Mouse (Mus musculus) cerebellum, postnatal 4 days (tissue): Measurements from ENCODE around the gene Adamts6.

ENCODE experiments used
- DNase-seq, 2 experiments: peaks; one replicate each; pipeline ENCODE4 v3.0.0; 2022; ENCODE audit warnings: low spot score in 2 of 2, mixed read lengths in 1 of 2

Adamts6 gene

GRCm38 (mm10) chr13:104287366-104288225 lies at the start of gene Adamts6:
Gene Adamts6, plus strand, starts transcription at chr13:104287835.
- no peak for DNase-seq

DNA sequence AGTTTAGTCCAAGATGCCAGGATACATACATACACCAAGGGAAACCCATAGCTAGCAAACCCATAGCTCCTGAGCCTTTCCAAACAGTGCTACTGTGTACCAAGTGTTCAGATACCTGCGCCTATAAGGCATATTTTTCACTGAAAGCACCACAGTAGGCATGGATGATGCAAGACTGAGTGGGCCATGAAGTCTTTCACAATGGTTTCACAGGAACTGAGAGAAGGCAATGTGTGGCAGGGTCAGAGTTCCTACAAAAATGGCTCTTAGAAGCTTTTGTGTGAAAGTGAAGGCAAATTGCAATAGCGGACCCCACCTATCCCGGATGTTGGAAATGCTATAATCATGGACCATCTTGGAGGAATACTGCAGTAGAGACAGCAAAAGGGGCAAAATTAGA lies 28.6 kb upstream of the Adamts6 start:
- no peak for DNase-seq

DNA sequence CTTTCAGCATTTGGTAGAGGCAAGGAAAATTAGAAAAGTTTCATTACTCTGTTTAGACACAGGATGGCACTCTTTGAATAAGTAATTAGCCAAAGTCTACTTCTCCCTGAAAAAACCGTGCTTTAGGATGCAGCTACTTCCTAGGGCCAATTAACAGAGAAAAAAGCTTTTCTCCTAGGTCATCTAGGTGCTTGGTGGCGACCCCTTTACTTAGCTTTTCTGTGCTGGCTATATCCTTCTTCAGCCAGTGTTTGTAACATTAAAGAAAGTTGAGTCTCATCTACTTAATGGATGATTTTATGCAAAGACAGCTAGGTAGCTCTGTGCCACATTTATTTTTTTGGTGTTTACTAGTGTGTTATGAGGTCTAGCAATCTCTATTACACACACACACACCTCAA lies 2.6 kb upstream of the Adamts6 start:
- no peak for DNase-seq

- DNase-seq, result no peak
These were observed 1.8 kb upstream of the Adamts6 start for GRCm38 (mm10) chr13:104285737-104286311.

- no peak for DNase-seq
These were observed 1.3 kb upstream of the Adamts6 start for GRCm38 (mm10) chr13:104286336-104286735.

GRCm38 (mm10) chr13:104286897-104287309 lies 732 bp upstream of the Adamts6 start:
- DNase-seq, result peak; percentile 60 to 82

- peak in 1 of 2 experiments; percentile 51 for DNase-seq
These were observed 708 bp downstream of the Adamts6 start for GRCm38 (mm10) chr13:104288226-104288859.

DNA sequence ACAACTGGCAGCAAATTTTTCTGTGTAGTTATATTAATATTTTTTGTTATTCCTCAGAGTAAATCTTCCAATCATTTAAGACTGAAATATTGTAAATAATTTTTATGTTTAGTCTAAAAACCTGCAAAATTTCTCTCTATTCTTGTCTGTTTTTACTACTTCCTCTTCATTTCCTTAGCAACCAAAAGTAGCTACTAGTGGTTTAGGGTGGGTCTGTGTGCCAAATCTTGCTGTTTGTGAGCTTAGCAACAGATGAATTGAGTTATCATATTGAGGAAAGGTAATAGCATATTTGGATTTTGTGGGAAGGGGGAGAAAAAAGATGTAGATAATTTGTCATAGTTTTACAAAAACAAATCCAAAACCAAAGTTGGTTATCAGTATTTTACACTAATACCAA lies 1.5 kb downstream of the Adamts6 start:
- DNase-seq, result no peak

DNA sequence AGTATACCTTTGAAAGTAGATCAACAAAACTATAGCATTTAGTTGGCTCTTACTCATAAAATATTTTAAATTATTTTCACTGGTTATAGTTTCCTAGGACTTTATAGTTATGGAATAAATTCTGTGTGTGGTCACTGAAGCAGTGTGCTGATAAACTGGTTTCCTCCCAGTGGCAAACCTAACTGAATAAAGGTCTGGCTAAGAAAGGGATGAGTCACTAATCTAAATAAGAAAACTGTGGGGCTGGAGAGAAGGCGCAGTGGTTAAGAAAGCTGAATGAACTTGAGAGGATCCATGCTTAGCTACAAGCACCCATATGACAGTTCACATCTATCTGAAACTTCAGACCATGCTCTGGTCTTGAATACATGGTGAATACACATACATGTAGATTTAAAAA lies 7.8 kb downstream of the Adamts6 start:
- no peak for DNase-seq

GRCm38 (mm10) chr13:104329336-104329735 lies 41.7 kb downstream of the Adamts6 start:
- DNase-seq, result no peak

DNA sequence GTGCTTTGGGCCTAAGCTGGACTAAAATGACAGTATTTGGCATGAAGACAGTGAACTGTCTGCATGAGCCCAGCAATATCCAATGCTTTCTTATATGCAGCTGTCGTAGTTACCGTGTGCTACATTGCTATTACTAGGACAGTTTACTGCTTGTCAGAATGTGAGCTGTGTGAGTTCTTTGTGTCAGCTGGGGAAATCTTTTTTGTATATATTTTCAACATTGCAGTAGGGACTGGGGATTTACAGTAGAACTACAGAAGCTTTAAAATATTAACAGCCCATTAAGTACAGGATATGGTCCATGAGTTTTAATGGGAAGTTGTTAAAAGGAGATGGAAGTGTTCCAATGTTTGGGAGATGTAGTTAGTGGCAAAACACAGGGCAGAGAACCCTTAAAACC lies 42.1 kb downstream of the Adamts6 start:
- no peak for DNase-seq

GRCm38 (mm10) chr13:104352590-104352989 lies 65.0 kb downstream of the Adamts6 start:
- no peak for DNase-seq

DNA sequence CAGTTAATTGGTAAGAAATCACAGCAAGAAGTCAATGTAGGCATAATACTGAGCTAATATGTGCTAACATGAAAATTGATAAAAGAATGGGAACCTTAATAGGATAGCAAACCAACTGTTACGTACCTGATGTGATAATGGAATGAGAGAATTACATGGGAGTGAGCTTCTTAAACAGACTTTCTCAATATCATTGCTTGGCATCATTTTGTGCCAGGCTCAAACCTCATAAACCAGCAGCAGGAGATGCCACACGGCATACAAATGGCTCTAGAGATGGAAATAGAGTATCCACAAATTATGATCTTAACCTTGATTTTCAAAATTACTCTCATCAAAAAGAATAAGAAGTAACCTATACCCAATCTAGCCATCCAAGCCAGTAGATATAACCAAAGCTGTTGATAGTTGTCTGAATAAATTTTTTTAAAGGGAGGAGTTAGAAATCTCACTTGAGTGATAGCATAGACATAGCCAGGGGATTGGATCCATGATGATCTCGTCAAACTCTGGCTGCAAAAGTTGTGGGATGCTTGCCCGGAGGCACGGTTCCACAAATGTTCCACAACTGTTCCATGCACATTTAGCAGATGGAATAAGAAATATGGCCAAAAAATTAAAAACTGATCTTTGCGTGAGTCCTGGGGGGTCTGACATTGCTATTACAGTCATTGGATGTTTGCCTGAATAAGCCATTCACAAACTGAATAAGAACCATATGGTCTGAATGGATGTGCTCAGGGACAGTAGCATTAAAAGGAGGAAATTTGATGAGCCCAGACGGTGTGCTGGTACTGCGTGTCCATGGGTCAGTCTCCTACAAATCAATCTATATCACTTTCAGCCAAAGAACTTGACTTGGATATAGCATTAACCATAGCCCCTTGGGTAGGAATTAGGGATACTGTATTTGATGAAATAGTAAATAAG lies 106.1 kb downstream of the Adamts6 start:
- peak in 1 of 2 experiments; percentile 72 for DNase-seq

GRCm38 (mm10) chr13:104397814-104398213 lies 110.2 kb downstream of the Adamts6 start:
- DNase-seq, result no peak

- no peak for DNase-seq
These were observed 145.1 kb downstream of the Adamts6 start for GRCm38 (mm10) chr13:104432734-104433133.

DNA sequence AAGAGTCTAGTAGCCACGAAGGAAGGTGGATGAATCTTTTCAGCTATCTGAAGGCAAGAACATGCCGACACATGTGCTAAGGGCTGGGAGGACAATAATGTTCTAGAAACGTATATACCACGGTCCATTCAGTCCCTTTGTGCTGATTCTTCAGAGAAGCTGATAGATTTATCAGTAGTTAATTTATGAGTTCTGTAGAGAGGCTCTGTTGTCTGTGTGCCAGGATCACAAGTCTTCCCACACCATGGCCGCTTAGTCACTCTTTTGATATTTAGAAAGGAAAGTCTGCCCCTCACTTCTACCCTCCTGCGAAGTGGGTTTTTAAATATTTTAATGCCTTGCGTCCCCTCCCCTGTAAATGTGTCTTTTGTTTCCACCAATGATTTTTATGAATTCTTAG lies 154.9 kb downstream of the Adamts6 start:
- no peak for DNase-seq

DNA sequence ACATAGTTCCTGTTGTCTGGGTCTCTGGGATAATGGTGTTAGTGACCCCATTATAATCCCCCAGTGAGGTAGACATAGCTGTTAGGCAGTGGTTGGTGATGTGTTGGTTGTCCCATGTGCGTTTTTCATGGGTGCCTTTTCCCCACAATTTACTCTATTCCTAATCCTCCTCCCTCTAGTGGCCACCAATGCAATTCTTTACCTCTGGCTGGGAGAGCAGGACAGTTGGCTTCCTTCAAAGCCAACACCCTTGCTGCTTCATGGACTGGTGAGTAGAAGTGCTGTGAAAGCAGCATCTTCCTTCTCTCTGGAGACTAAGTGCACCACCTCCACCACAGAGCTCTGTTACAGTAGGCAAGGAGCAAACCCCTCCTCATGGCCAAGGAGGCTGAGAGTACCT lies 157.8 kb downstream of the Adamts6 start:
- no peak for DNase-seq

DNA sequence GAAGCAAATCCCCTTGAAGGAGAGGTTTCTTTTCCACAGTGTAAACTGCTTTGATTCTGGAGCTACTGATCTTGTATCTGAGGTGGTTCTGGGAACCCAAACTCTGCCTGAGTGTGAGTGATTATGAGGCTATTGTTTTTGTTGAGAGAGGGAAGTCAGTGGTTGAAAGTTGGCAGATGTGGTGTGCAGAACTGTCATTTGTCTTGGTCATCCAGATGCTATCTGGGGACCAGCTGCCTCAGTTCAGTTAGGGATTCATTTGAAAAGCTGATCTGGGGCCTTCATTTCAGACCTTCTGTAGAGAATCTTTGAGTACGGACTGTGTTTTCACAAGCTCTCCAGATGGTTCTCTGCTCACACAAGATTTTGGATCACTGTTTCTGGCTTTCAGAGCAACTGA lies 159.3 kb downstream of the Adamts6 start:
- DNase-seq, result no peak

DNA sequence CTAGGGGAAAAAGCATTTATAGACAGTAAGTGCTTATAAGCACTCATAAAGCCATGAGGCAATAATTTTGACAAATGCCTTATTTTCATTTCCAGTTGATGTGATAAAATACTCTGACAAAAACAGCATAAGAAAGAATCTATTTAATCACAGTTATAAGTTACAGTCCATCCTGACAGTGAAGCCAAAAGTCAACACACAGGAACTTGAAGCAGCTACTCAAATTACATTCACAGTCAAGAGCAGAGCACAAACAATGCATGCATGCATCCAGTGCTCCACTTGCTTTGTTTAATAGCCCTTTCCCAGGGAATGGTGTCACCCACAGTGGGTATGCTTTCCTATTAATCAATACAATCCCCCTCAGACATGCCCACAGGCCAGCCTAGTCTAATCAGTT lies 159.8 kb downstream of the Adamts6 start:
- DNase-seq, result no peak

DNA sequence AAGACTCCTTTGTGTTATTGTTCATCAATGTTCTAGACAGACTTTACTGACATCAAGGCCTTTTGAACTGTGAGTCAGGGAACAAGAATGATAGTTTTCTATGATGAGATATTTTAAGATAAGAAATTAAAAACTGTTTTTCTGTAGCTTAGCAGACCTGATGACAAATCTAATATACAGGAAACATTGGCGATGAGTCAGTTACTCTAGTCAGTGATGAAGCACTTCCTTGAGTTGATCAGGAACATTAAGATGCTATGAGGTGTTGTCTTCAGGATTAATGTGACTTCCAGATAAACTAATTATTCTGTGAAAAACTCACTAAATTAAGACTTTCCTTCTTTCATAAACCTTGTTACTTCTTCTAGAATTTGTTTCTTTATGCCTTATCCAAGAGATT lies 160.7 kb downstream of the Adamts6 start:
- no peak for DNase-seq

GRCm38 (mm10) chr13:104453271-104453974 lies 165.8 kb downstream of the Adamts6 start:
- DNase-seq, result peak in 1 of 2 experiments; percentile 2
